Mouse (Mus musculus) stomach, embryonic 14.5 days (tissue): ENCODE results near the gene Zfp296. TPM values are rescaled to one million over a fixed set of nuclear protein-coding genes. Genes with fewer than 3 reads are reported as not detected.

Experiments
- ATAC-seq: fragments of 200-750 bp; cut with Nextera tagmentation; 2 replicates; pipeline ENCODE4 v1.8.0; 2017; ENCODE audit warnings: low read depth, moderate TSS enrichment; ENCODE audit not compliant: insufficient number of reproducible peaks, insufficient read depth, low FRiP score
- H3K27ac ChIP-seq: fragments of 300-500 bp; sonication (generic); 2 replicates; pipeline ENCODE4 v1.5.1; 2014; ENCODE audit warnings: mild to moderate bottlenecking, low read length, moderate library complexity, mixed read lengths
- H3K27me3 ChIP-seq: fragments of 300-500 bp; sonication (generic); 2 replicates; pipeline ENCODE4 v1.6.1; 2014; ENCODE audit warnings: low read length, control low read depth, mixed read lengths; ENCODE audit not compliant: control insufficient read depth, insufficient read depth
- H3K36me3 ChIP-seq: fragments of 300-500 bp; sonication (generic); 2 replicates; pipeline ENCODE4 v1.6.1; 2014; ENCODE audit warnings: mild to moderate bottlenecking, control low read depth, low read length, moderate library complexity, mixed read lengths; ENCODE audit not compliant: control insufficient read depth, insufficient read depth
- H3K4me1 ChIP-seq: fragments of 300-500 bp; sonication (generic); 2 replicates; pipeline ENCODE4 v1.6.1; 2014; ENCODE audit warnings: low read length, control low read depth, mixed read lengths; ENCODE audit not compliant: control insufficient read depth, insufficient read depth
- H3K4me2 ChIP-seq: fragments of 300-500 bp; sonication (generic); replicated peaks from 2 replicates; pipeline ENCODE4 v1.6.1; 2014; ENCODE audit warnings: low read depth, low read length, control low read depth
- H3K4me3 ChIP-seq: fragments of 300-500 bp; sonication (generic); 2 replicates; pipeline ENCODE4 v1.5.1; 2014; ENCODE audit warnings: low read depth, low read length, control low read depth
- H3K9ac ChIP-seq: fragments of 300-500 bp; sonication (generic); replicated peaks from 2 replicates; pipeline ENCODE4 v1.6.1; 2014; ENCODE audit warnings: low read depth, mild to moderate bottlenecking, control low read depth, low read length, moderate library complexity, mixed read lengths
- H3K9me3 ChIP-seq: fragments of 300-500 bp; sonication (generic); 2 replicates; pipeline ENCODE4 v1.6.1; 2016; ENCODE audit warnings: low read depth, low read length, control low read depth; ENCODE audit not compliant: control insufficient read depth
- WGBS: fragments of 180-500 bp; shearing (Covaris S2); extraction: QIAGEN DNeasy Blood & Tissue Kit; methylation state at CpG from one replicate; pipeline ENCODE4 v1.1.7; 2014; 5-methylcytosine and 5-hydroxymethylcytosine counted together
- polyA plus RNA-seq: library from polyadenylated mRNA; unstranded; fragments of >200 nt; fragmentation: Nextera tagmentation; extraction: Ambion mirVana; gene quantifications from 2 replicates; pipeline ENCODE4 v1.2.1, GENCODE M21; 2014

Gene Zfp296
- polyA plus RNA-seq, 1 experiment from 2014 or later: 1.2 TPM

DNA sequence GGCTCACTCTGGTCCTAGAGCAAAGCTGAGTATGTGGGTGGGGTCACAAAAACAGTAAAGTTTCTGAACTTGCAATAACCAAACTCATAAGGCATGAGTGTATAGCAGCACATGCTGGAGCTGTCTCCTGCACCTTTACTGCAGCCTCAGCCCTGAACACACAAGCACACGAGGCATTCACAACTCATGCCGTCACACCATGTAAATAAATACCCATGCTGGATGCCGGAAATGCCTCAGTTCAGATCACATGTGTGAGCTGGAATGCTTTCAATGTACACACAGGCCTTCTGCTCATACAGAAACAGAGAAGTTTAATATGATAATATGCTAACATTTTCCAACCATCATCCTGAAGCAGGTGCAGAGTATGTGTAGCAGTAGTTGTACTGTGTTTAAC, 31.1 kb upstream of the Zfp296 start:
- Histone ChIP-seq H3K4me1 (peaks cover 49% of the 10 kb centered on the region), H3K36me3 (no peaks in the 10 kb centered on the region), H3K9ac (no peak overlapping the region), H3K27me3 (no peaks in the 10 kb centered on the region), H3K9me3 (no peaks in the 10 kb centered on the region), H3K4me3 (no peak overlapping the region), H3K4me2 (no peak overlapping the region), H3K27ac (peak overlapping the region; percentile 78; the same call in 1 of the 2 replicates)
- WGBS: 18% methylated on average over 3 of the region's 3 CpGs
- ATAC-seq: no peak

- Histone ChIP-seq H3K9ac (no peak overlapping the region), H3K27me3 (no peaks in the 10 kb centered on the region), H3K4me2 (no peak overlapping the region; the same call in 1 of the 2 replicates), H3K27ac (peak overlapping the region; percentile 78), H3K4me1 (peaks cover 39% of the 10 kb centered on the region), H3K36me3 (no peaks in the 10 kb centered on the region), H3K9me3 (no peaks in the 10 kb centered on the region), H3K4me3 (no peak overlapping the region)
- ATAC-seq: peak; percentile 81
- 57% methylated on average over 2 of the region's 2 CpGs for WGBS
Measured at GRCm38 (mm10) chr7:19547344-19547969, 29.6 kb upstream of the Zfp296 start.

DNA sequence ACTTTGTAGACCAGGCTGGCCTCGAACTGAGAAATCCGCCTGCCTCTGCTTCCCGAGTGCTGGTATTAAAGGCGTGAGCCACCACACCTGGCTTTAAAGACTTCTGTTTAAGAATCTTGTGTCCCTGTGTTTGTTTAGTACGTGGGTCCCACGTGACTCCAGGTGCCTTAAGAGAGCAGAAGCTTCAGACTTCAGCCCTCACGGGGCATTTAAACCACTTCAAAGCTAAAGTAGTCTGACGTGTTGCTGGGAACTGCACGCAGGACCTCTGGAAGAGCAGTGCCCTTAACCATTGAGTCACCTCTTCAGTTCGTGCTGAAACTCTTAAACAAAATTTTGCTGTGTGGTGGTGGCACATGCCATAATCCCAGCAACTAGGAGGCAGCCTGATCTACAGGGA, 27.7 kb upstream of the Zfp296 start:
- Histone ChIP-seq H3K4me1 (peaks cover 33% of the 10 kb centered on the region), H3K9me3 (no peaks in the 10 kb centered on the region), H3K36me3 (no peaks in the 10 kb centered on the region; the same call in 1 of the 2 replicates), H3K27ac (no peak overlapping the region), H3K4me3 (no peak overlapping the region), H3K4me2 (no peak overlapping the region), H3K27me3 (no peaks in the 10 kb centered on the region), H3K9ac (no peak overlapping the region)
- no peak for ATAC-seq
- WGBS: 72% methylated on average over 10 of the region's 10 CpGs

DNA sequence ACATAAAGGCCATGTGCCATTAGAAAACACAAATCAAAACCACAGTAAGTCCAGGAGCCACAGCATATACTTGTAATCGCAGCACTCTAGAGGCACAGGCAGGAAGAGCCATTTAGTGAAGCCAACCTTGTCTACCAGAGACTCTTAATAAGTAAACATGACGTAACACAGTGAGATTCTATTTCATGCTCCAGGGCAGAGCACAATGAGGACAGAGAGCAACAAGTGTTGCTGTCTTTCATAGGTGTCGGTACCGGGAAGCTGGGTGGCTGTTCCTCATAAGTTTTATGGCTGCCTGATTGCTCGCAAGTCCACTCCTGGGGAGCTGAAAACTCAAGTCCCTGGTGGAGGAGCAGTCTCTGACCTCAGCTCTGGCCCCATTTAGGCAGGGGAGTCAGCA, 25.5 kb upstream of the Zfp296 start:
- no peak overlapping the region for H3K27ac ChIP-seq
- 81% methylated on average over 5 of the region's 5 CpGs for WGBS
- peaks cover 17% of the 10 kb centered on the region for H3K4me1 ChIP-seq
- H3K4me3 ChIP-seq: no peak overlapping the region
- peaks cover 4% of the 10 kb centered on the region for H3K36me3 ChIP-seq
- H3K27me3 ChIP-seq: no peaks in the 10 kb centered on the region
- no peak overlapping the region for H3K9ac ChIP-seq
- H3K4me2 ChIP-seq: no peak overlapping the region
- no peaks in the 10 kb centered on the region for H3K9me3 ChIP-seq
- ATAC-seq: no peak

- ATAC-seq: 0 out of 2 replicates have a peak, but pooled peaks have one; percentile 46
- peaks cover 4% of the 10 kb centered on the region for H3K36me3 ChIP-seq
- no peak overlapping the region for H3K9ac ChIP-seq
- H3K9me3 ChIP-seq: no peaks in the 10 kb centered on the region
- 35% methylated on average over 2 of the region's 2 CpGs for whole genome bisulfite sequencing
- H3K27me3 ChIP-seq: no peaks in the 10 kb centered on the region
- H3K4me2 ChIP-seq: no peak overlapping the region
- no peak overlapping the region for H3K27ac ChIP-seq
- no peak overlapping the region for H3K4me3 ChIP-seq
- H3K4me1 ChIP-seq: peaks cover 12% of the 10 kb centered on the region; the same call in 1 of the 2 replicates
Measured at GRCm38 (mm10) chr7:19552443-19552842, 24.6 kb upstream of the Zfp296 start.

DNA sequence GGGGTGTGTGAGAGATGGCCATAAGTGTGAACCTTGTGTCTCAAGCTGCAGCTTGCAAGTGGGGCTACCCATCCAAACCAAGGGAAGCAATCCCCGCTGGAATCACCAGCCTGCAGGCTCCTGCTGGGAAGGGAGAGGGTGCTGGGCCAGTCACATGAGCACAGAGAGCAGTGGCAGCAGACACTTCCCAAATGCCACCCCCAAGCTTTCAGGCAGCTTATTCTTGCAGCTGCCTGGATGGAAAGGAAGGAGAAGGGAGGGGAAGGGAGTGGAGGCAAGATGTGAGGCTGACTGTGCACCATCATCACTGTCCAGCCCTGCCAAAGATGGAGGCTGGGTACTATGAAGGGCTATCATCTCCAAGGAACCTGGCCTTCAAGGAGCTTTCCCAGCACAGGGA, 22.9 kb upstream of the Zfp296 start:
- Histone ChIP-seq H3K9ac (no peak overlapping the region), H3K36me3 (peaks cover 4% of the 10 kb centered on the region), H3K27me3 (no peaks in the 10 kb centered on the region), H3K4me1 (0 out of 2 replicates have a peak, but pooled peaks cover 1% of the 10 kb centered on the region), H3K4me2 (no peak overlapping the region), H3K27ac (no peak overlapping the region), H3K4me3 (no peak overlapping the region), H3K9me3 (no peaks in the 10 kb centered on the region)
- WGBS: 81% methylated on average over 1 of the region's 1 CpGs
- ATAC-seq: no peak

DNA sequence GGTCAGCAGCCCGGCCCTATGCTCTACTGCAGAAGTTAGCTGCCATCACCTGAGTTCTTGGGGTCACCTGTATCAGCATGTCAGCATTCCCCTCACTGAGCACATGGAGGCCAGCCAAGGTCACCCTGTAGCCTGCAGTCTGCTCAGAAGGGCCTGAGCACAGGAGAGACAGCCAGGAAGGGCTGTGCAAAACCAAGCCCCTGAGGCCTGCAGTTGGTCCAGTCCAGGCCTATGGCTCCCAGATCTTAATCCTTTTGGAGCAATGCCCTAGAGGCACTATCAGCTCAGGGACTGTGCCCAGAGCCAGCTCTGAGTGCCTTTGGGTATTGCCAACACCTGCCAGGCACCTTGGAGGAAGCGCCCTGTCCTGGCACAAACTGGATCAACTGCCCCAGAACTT, 20.0 kb upstream of the Zfp296 start:
- WGBS: 94% methylated on average over 2 of the region's 2 CpGs
- Histone ChIP-seq H3K4me2 (no peak overlapping the region), H3K4me3 (no peak overlapping the region), H3K36me3 (peaks cover 4% of the 10 kb centered on the region), H3K27me3 (no peaks in the 10 kb centered on the region), H3K9ac (no peak overlapping the region), H3K9me3 (no peaks in the 10 kb centered on the region), H3K4me1 (peaks cover 19% of the 10 kb centered on the region), H3K27ac (no peak overlapping the region)
- no peak for ATAC-seq

DNA sequence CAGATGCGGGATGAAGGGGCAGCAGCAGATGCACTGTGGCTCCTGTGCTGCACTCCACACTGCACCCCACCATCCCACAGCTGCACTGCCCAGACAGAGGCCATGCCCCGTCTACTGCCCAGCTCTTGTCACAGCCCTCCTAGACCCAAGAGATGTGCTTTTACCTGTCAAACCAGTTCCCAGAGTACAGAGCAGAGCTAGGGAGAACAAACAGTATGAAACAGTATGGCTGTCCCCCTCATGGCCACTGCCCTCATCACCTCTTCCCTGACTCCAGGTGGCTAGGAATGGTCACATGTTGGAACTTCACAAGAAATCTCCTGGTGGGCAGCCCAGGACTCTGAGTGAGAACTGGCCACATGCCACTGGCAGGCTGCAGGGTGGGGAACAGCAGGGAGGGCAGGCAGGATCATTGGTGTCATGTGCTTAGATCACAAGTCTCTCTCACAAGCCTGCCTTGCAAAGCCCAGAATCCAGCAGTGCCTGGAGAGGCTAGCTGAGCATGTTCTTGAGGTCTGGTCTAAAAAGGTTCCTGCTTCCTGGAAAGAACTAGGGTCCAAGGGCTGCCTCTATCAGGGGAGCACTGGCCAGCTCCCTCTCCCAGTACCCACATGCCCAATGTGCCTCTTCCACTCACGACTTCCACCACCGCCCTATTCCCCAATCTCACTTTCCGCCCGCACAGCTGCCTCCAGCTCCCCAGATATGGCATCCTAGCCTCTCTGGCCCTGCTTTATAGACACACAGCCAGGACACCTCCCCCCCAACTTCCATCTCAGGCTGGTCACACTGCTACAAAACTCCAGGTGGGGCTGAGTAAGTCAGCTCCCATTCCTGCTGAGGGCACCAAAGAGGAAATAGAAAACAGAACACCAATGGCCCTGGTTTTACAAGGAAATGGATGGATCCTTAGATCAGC, 18.8 kb upstream of the Zfp296 start:
- no peak overlapping the region for H3K27ac ChIP-seq
- no peak overlapping the region for H3K9ac ChIP-seq
- no peaks in the 10 kb centered on the region for H3K9me3 ChIP-seq
- no peak overlapping the region for H3K4me2 ChIP-seq
- H3K4me3 ChIP-seq: no peak overlapping the region
- peaks cover 4% of the 10 kb centered on the region for H3K36me3 ChIP-seq
- no peaks in the 10 kb centered on the region for H3K27me3 ChIP-seq
- 0 out of 2 replicates have a peak, but pooled peaks have one; percentile 19 for ATAC-seq
- 86% methylated on average over 6 of the region's 6 CpGs for WGBS
- H3K4me1 ChIP-seq: peaks cover 19% of the 10 kb centered on the region
